Mouse (Mus musculus) hindbrain, embryonic 13.5 days (tissue): ENCODE measurements around the gene Kcne2. TPM values are rescaled to one million over a fixed set of nuclear protein-coding genes. Genes with fewer than 3 reads are reported as not detected.

Source experiments
- ATAC-seq: fragments of 200-750 bp; cut with Nextera tagmentation; 2 replicates; pipeline ENCODE4 v1.8.0; 2017; ENCODE audit warnings: moderate TSS enrichment; ENCODE audit not compliant: low FRiP score
- H3K27ac ChIP-seq: fragments of 300-500 bp; sonication (generic); 2 replicates; pipeline ENCODE4 v1.5.1; 2015; ENCODE audit warnings: inconsistent platforms, mild to moderate bottlenecking, moderate library complexity
- H3K27me3 ChIP-seq: fragments of 300-500 bp; sonication (generic); 2 replicates; pipeline ENCODE4 v1.6.1; 2015; ENCODE audit warnings: mild to moderate bottlenecking, inconsistent platforms
- H3K36me3 ChIP-seq: fragments of 300-500 bp; sonication (generic); 2 replicates; pipeline ENCODE4 v1.6.1; 2015; ENCODE audit warnings: mild to moderate bottlenecking, inconsistent platforms
- H3K4me1 ChIP-seq: fragments of 300-500 bp; sonication (generic); replicated peaks from 2 replicates; pipeline ENCODE4 v1.6.1; 2015; ENCODE audit warnings: inconsistent platforms
- H3K4me2 ChIP-seq: fragments of 300-500 bp; sonication (generic); 2 replicates; pipeline ENCODE4 v1.6.1; 2015; ENCODE audit warnings: inconsistent platforms, mild to moderate bottlenecking, moderate library complexity
- H3K4me3 ChIP-seq: fragments of 300-500 bp; sonication (generic); 2 replicates; pipeline ENCODE4 v1.5.1; 2015; ENCODE audit warnings: mild to moderate bottlenecking, inconsistent platforms
- H3K9ac ChIP-seq: fragments of 300-500 bp; sonication (generic); 2 replicates; pipeline ENCODE4 v1.6.1; 2015; ENCODE audit warnings: mild to moderate bottlenecking, inconsistent platforms
- H3K9me3 ChIP-seq: fragments of 300-500 bp; sonication (generic); 2 replicates; pipeline ENCODE4 v1.6.1; 2016; ENCODE audit warnings: inconsistent platforms
- WGBS: fragments of 180-500 bp; shearing (Covaris S2); methylation state at CpG from one replicate; pipeline ENCODE4 v1.1.7; 2015; 5-methylcytosine and 5-hydroxymethylcytosine counted together
- polyA plus RNA-seq: library from polyadenylated mRNA; unstranded; fragments of >200 nt; fragmentation: Nextera tagmentation; extraction: Ambion mirVana; gene quantifications from 2 replicates; pipeline ENCODE4 v1.2.1, GENCODE M21; 2015

The Kcne2 gene
- 22.7 and 49.7 TPM in 2 replicates for polyA plus RNA-seq

DNA sequence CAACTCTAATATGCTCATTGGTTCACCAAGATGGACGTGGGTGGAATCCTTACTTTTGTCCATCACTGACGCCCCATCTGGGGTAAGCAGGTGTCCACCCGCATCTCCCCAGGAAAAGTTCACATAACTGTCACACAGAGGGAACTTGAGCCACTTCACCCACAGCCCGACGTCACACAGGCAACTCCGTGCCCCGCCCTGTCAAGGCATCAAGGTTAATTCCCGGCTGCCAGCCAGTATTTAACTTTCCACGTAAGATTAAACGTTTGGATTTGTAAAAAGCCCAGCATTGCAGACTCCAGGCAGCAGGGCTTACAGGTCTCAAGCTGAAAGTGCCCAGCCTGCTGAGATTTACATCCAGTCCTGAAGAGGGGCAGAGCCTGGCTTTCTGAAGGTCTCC lies at the start of gene Kcne2:
Kcne2 (plus strand) TSS at position 289 of the 400 bp plus-strand sequence.
- H3K4me3 ChIP-seq: no peak within 1 kb of the TSS
- no peaks in the 10 kb centered on the region for H3K36me3 ChIP-seq
- H3K4me2 ChIP-seq: no peak within 1 kb of the TSS
- H3K4me1 ChIP-seq: no peaks in the 10 kb centered on the region
- ATAC-seq: no peak
- 0 out of 2 replicates have a peak, but pooled peaks cover 5% of the 10 kb centered on the region for H3K27me3 ChIP-seq
- no peaks in the 10 kb centered on the region for H3K9me3 ChIP-seq
- 84% methylated on average over 10 of the region's 10 CpGs for WGBS
- no peak within 1 kb of the TSS for H3K27ac ChIP-seq
- no peak within 1 kb of the TSS for H3K9ac ChIP-seq

DNA sequence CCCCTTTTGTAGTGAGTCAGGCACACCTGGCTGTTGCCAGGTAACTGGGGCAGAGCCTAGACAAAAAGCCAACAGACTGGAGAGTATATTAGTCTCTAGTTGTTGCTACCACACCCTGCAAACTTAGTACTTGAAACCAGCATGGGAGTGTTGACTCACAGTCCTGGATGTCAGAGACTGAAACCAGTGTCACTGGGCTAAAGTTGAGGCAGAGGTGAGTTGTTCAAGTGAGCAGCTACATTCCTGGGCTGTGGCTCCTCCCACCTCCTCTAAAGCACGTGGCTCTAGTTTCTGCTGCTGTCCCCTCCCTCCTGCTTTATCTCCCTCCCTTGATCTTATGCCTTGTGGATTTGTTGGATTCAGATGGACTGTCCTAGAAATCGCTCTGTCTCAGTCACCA lies 46.3 kb upstream of the Kcne2 start:
- Histone ChIP-seq H3K4me3 (no peak overlapping the region), H3K9me3 (no peaks in the 10 kb centered on the region), H3K9ac (no peak overlapping the region), H3K27ac (no peak overlapping the region), H3K4me1 (no peaks in the 10 kb centered on the region), H3K27me3 (no peaks in the 10 kb centered on the region), H3K36me3 (no peaks in the 10 kb centered on the region), H3K4me2 (no peak overlapping the region)
- WGBS: 58% methylated on average over 2 of the region's 2 CpGs
- no peak for ATAC-seq

DNA sequence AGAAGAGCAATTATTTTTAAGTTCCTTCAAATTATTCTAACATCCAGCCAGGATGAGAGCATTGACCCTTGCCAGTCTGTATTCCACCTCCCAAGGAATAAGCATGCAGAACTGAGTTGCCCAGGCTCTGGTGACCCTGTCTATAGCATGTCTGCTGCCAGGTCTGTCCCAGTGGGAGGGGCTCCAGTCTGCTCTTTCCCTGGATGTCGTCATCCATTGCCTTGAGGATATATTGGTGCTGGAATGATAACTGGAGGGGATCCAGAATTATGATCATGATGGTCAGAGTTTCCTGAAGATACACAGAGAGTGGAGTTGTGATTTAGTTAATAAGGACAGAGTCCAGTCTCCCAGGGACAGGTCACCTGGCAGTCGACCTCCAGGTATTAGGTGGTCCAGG lies 45.2 kb upstream of the Kcne2 start:
- 62% methylated on average over 2 of the region's 2 CpGs for WGBS
- H3K27me3 ChIP-seq: no peaks in the 10 kb centered on the region
- no peak overlapping the region for H3K4me3 ChIP-seq
- H3K9me3 ChIP-seq: no peaks in the 10 kb centered on the region
- no peak overlapping the region for H3K9ac ChIP-seq
- ATAC-seq: no peak
- no peaks in the 10 kb centered on the region for H3K36me3 ChIP-seq
- no peaks in the 10 kb centered on the region for H3K4me1 ChIP-seq
- no peak overlapping the region for H3K27ac ChIP-seq
- no peak overlapping the region for H3K4me2 ChIP-seq

DNA sequence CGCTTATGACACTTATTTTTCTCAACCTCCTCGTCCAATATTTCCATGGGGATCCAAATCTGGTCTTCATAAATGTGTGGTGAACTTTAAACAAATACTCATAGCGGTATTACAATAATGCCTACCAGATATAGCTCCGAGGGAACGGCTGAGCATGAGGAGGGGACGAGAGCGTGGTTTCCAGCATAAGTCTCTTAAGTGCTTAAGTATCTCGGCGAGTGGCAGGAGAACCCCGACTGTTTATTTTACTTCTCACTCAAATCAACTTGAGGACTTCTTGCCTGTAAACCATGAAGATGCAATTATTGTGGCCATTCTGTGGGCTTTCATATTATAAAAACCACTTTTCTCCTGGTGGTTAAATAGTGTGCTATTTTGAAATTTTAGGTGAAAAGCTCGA lies 44.5 kb upstream of the Kcne2 start:
- Histone ChIP-seq H3K4me2 (no peak overlapping the region), H3K27me3 (no peaks in the 10 kb centered on the region), H3K27ac (no peak overlapping the region), H3K9ac (no peak overlapping the region), H3K4me3 (no peak overlapping the region), H3K4me1 (peaks cover 1% of the 10 kb centered on the region; the same call in 1 of the 2 replicates), H3K36me3 (no peaks in the 10 kb centered on the region), H3K9me3 (no peaks in the 10 kb centered on the region)
- no peak for ATAC-seq
- WGBS: 83% methylated on average over 11 of the region's 11 CpGs

DNA sequence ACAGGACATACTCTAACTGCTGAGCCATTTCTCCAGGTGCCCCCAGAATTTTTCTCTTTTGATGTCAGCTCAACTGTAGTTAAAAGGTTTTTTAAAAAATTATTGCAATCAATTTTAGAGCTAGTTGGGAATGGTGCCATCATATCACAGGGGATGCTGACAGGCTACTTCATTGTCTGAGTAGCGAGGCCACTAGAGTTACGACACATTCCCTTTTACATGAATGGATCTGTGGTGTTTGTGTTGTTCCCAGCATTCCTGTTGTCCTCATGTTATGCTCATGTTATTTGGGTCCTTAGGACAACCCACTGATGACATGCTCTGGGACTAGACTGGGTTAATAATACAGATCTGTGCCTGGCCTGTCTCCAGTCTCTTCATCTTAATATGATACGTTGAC lies 42.5 kb upstream of the Kcne2 start:
- no peak for ATAC-seq
- Histone ChIP-seq H3K9ac (no peak overlapping the region), H3K4me3 (no peak overlapping the region), H3K27ac (no peak overlapping the region), H3K4me2 (no peak overlapping the region), H3K36me3 (no peaks in the 10 kb centered on the region), H3K27me3 (no peaks in the 10 kb centered on the region), H3K4me1 (peaks cover 3% of the 10 kb centered on the region; the same call in 1 of the 2 replicates), H3K9me3 (no peaks in the 10 kb centered on the region)
- WGBS: 85% methylated on average over 3 of the region's 3 CpGs

DNA sequence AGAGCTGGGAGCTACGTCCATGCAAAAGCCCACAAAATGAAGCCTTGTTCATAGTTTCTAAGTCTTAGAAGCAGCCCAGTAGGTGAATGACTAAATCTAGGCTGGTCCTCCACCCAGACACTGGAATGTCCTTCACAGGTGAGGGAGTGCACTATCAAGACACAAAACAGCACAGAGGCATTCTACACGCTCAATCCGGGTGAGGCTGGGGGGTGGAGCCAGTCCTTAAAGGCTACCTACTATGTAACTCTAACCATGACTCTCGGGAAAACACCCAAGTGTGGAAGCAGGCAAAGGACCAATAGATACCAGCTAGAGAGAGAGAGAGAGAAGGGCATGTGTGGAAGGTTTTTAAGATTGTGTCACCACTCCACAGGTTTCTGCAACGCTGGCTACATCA lies 41.7 kb upstream of the Kcne2 start:
- H3K27me3 ChIP-seq: no peaks in the 10 kb centered on the region
- no peak overlapping the region for H3K27ac ChIP-seq
- H3K9ac ChIP-seq: no peak overlapping the region
- no peak overlapping the region for H3K4me3 ChIP-seq
- no peaks in the 10 kb centered on the region for H3K36me3 ChIP-seq
- no peaks in the 10 kb centered on the region for H3K9me3 ChIP-seq
- peaks cover 3% of the 10 kb centered on the region; the same call in 1 of the 2 replicates for H3K4me1 ChIP-seq
- ATAC-seq: no peak
- 90% methylated on average over 5 of the region's 5 CpGs for WGBS
- no peak overlapping the region for H3K4me2 ChIP-seq

DNA sequence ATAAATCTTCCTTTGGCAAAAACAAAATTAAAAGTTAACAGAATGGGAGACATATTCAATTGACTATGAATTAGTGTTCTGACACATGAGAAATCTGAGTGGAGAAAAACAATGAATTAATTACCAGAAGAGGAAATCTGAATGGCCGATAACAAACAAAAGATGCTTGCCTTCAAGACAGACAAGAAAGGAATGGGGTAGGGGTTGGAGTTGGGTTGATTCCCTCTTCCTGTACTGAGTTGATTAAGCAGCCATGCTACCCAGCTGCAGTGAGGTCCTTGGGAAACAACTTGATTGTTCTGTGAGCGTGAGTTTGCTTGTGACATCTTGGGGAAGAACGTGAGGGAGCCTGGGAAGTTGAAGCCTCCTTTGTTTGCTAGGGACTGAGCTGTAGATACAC lies 37.9 kb upstream of the Kcne2 start:
- H3K27me3 ChIP-seq: no peaks in the 10 kb centered on the region
- H3K36me3 ChIP-seq: no peaks in the 10 kb centered on the region
- H3K4me2 ChIP-seq: no peak overlapping the region
- H3K9ac ChIP-seq: no peak overlapping the region
- no peaks in the 10 kb centered on the region for H3K9me3 ChIP-seq
- 66% methylated on average over 3 of the region's 3 CpGs for WGBS
- no peak for ATAC-seq
- H3K4me1 ChIP-seq: peaks cover 3% of the 10 kb centered on the region; the same call in 1 of the 2 replicates
- no peak overlapping the region for H3K27ac ChIP-seq
- no peak overlapping the region for H3K4me3 ChIP-seq

DNA sequence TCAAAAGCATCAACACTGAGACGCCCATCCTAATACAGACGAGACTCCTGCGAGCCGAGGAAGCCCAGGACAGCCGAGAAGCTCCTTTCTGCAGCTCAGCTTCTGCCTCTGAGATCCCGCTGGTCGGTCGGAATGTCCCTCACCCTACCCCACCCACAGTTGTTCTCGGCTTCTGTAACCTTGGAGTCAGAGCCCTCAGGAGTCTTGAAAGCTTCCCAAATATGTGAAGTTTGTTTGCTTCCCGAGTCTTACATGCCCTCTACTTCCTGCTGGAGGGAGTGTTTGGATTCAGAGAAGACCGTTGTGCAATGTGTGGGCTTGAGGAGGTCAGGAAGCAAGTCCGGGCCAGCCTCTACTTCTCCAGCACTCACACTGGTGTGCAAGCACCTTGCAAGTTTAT lies 24.3 kb upstream of the Kcne2 start:
- WGBS: 78% methylated on average over 12 of the region's 12 CpGs
- no peak overlapping the region for H3K27ac ChIP-seq

DNA sequence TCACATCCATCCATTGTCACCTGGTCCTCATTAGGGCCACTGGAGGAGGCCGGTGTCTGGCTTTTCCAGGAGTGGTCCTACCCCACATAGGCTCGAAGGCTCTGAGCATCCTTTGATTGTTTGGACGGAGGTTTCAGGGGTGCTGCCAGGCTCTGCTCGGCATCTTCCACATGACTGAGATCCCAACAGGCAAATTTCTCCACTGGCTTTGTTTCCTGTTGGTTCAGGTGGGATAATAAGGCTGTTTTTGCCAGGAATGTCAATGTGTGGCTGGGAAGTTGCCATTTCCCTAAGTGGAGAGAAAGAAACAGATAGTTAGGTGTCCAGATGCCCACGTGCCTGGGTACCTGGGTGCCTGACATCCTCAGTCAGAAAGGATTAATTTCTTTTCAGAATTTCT lies 17.7 kb upstream of the Kcne2 start:
- Histone ChIP-seq H3K9me3 (no peaks in the 10 kb centered on the region), H3K4me3 (no peak overlapping the region), H3K27me3 (no peaks in the 10 kb centered on the region)

More for the DNA sequence above, 24.3 kb upstream of the Kcne2 start:
- no peak for ATAC-seq
- Histone ChIP-seq H3K4me2 (no peak overlapping the region), H3K27me3 (no peaks in the 10 kb centered on the region), H3K4me1 (no peaks in the 10 kb centered on the region), H3K9ac (no peak overlapping the region), H3K4me3 (no peak overlapping the region), H3K36me3 (no peaks in the 10 kb centered on the region), H3K9me3 (no peaks in the 10 kb centered on the region)

DNA sequence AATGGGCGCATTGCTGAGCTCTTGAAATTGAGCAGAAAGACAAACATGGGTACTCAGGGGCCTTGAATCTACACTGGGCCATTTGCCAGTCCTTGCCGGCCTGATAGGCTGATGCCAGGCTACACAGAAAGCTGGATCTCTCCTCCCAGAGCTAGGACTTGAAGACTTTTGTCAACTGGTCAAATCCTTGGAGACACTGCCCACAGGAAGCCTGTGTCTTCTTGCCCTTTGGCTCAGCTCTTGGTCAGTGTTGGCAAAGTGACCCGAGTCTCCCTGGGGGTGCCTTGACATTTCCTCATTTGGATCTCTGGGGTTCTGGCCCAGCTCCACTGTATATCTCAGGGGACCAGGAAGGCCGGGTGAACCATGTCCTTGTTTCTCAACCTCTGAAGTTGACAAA lies 16.7 kb upstream of the Kcne2 start:
- 87% methylated on average over 4 of the region's 4 CpGs for WGBS
- H3K36me3 ChIP-seq: no peaks in the 10 kb centered on the region

More for the DNA sequence above, 17.7 kb upstream of the Kcne2 start:
- Histone ChIP-seq H3K9ac (no peak overlapping the region), H3K4me1 (no peaks in the 10 kb centered on the region), H3K27ac (no peak overlapping the region), H3K4me2 (no peak overlapping the region), H3K36me3 (no peaks in the 10 kb centered on the region)
- WGBS: 87% methylated on average over 5 of the region's 5 CpGs
- no peak for ATAC-seq

DNA sequence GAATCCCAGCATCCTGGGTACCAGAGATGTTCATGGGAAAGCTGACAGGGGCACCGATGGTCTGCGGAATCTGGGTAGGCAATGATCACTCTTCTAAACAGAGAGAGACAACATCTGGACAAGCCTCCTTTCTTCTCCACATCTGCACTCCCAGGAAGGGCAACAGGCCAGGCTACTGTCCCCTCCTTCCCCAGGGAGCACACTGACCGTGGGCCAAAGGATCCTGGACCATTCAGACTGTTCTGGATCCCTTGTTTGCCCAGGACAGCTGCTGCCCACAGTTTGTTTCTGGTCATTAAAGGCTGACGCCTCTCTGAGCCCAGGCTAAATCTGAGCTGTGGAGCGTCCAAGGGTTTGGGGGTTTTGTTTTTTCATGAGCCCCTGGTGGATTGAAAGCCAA lies 9.5 kb upstream of the Kcne2 start:
- Histone ChIP-seq H3K27me3 (no peaks in the 10 kb centered on the region), H3K9ac (no peak overlapping the region), H3K4me1 (0 out of 2 replicates have a peak, but pooled peaks cover 5% of the 10 kb centered on the region), H3K4me3 (no peak overlapping the region), H3K9me3 (no peaks in the 10 kb centered on the region), H3K36me3 (no peaks in the 10 kb centered on the region), H3K27ac (no peak overlapping the region), H3K4me2 (no peak overlapping the region)
- 70% methylated on average over 5 of the region's 5 CpGs for WGBS
- ATAC-seq: no peak

More for the DNA sequence above, 16.7 kb upstream of the Kcne2 start:
- Histone ChIP-seq H3K9me3 (no peaks in the 10 kb centered on the region), H3K27ac (no peak overlapping the region), H3K9ac (no peak overlapping the region), H3K4me1 (no peaks in the 10 kb centered on the region), H3K27me3 (no peaks in the 10 kb centered on the region), H3K4me3 (no peak overlapping the region), H3K4me2 (no peak overlapping the region)
- no peak for ATAC-seq

DNA sequence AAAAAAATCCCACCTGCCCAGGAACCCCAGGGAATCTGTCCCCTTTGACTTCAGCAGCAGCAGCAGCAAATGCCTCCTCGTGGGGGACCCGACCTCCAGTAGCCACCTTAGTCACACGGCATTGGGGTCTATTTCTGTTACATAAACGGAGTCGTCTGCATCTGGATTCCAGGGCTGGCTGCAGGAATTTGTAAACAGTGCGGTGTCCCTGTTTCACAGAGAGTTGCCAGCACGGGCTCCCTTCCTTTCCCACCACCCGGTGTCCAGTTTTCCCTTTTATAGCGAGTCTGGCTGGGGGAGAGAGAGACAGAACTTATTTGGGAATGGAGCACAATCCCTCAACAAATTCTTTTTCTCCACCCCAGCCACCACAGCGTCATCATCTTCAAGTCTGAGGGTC lies 7.1 kb upstream of the Kcne2 start:
- H3K27me3 ChIP-seq: no peaks in the 10 kb centered on the region
- no peak overlapping the region for H3K4me3 ChIP-seq
- H3K27ac ChIP-seq: no peak overlapping the region
- 65% methylated on average over 10 of the region's 10 CpGs for WGBS
- 0 out of 2 replicates have a peak, but pooled peaks cover 5% of the 10 kb centered on the region for H3K4me1 ChIP-seq
- no peaks in the 10 kb centered on the region for H3K9me3 ChIP-seq
- no peak overlapping the region for H3K4me2 ChIP-seq
- H3K36me3 ChIP-seq: no peaks in the 10 kb centered on the region
- no peak overlapping the region for H3K9ac ChIP-seq
- ATAC-seq: no peak

DNA sequence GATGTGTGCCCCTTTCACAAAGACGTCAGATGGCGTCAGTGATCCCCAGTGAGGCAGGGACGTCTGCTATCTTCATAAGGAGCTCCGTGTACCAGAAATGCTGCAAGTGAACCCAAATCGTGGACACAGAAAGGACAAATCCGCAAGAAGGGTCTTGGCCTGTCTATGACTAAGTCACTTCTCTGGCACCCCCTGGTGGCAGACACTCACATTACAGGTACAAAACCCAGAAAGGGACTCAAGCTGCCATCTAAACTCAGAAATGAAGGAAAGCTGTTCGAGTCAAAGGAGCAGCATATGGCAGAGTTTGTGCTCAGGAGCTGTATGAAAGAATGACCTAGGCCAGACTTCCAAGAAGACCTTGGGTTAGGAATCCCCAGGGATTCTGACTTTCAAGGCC lies 5.6 kb upstream of the Kcne2 start:
- Histone ChIP-seq H3K27ac (no peak overlapping the region), H3K4me1 (0 out of 2 replicates have a peak, but pooled peaks cover 5% of the 10 kb centered on the region), H3K27me3 (0 out of 2 replicates have a peak, but pooled peaks cover under 1% of the 10 kb centered on the region), H3K9ac (no peak overlapping the region), H3K36me3 (no peaks in the 10 kb centered on the region), H3K9me3 (no peaks in the 10 kb centered on the region), H3K4me3 (no peak overlapping the region), H3K4me2 (no peak overlapping the region)
- no peak for ATAC-seq
- WGBS: 17% methylated on average over 7 of the region's 7 CpGs
